Mouse (Mus musculus) limb, embryonic 13.5 days (tissue): Measurements from ENCODE around the gene Stim1. TPM values are rescaled to one million over a fixed set of nuclear protein-coding genes. Genes with fewer than 3 reads are reported as not detected.
"Not testable (repeated sequence)": the region's sequence is repeated elsewhere in the genome, so short reads cannot be mapped to it uniquely, and the experiment has no call there.

ENCODE experiments used
- ATAC-seq: fragments of 200-750 bp; cut with Nextera tagmentation; 2 replicates; pipeline ENCODE4 v1.8.0; 2017; ENCODE audit warnings: low read depth, moderate number of reproducible peaks, moderate TSS enrichment; ENCODE audit not compliant: low FRiP score
- H3K27ac ChIP-seq: fragments of 300-500 bp; sonication (generic); 2 replicates; pipeline ENCODE4 v1.5.1; 2015; ENCODE audit warnings: inconsistent platforms, mild to moderate bottlenecking, moderate library complexity
- H3K27me3 ChIP-seq: fragments of 300-500 bp; sonication (generic); 2 replicates; pipeline ENCODE4 v1.6.1; 2015; ENCODE audit warnings: mild to moderate bottlenecking, inconsistent platforms
- H3K36me3 ChIP-seq: fragments of 300-500 bp; sonication (generic); 2 replicates; pipeline ENCODE4 v1.6.1; 2015; ENCODE audit warnings: inconsistent platforms, mild to moderate bottlenecking, moderate library complexity
- H3K4me1 ChIP-seq: fragments of 300-500 bp; sonication (generic); 2 replicates; pipeline ENCODE4 v1.6.1; 2015; ENCODE audit warnings: inconsistent platforms
- H3K4me2 ChIP-seq: fragments of 300-500 bp; sonication (generic); replicated peaks from 2 replicates; pipeline ENCODE4 v1.6.1; 2015; ENCODE audit warnings: inconsistent platforms, mild to moderate bottlenecking, moderate library complexity
- H3K4me3 ChIP-seq: fragments of 300-500 bp; sonication (generic); 2 replicates; pipeline ENCODE4 v1.5.1; 2015; ENCODE audit warnings: moderate library complexity, mild to moderate bottlenecking, inconsistent platforms
- H3K9ac ChIP-seq: fragments of 300-500 bp; sonication (generic); 2 replicates; pipeline ENCODE4 v1.6.1; 2015; ENCODE audit warnings: mild to moderate bottlenecking, inconsistent platforms
- H3K9me3 ChIP-seq: fragments of 300-500 bp; sonication (generic); 2 replicates; pipeline ENCODE4 v1.6.1; 2016; ENCODE audit warnings: inconsistent platforms
- WGBS: fragments of 180-500 bp; shearing (Covaris S2); methylation state at CpG from one replicate; pipeline ENCODE4 v1.1.7; 2015; 5-methylcytosine and 5-hydroxymethylcytosine counted together
- polyA plus RNA-seq: library from polyadenylated mRNA; unstranded; fragments of >200 nt; fragmentation: Nextera tagmentation; extraction: Ambion mirVana; gene quantifications from 2 replicates; pipeline ENCODE4 v1.2.1, GENCODE M21; 2015

Stim1 gene
- polyA plus RNA-seq, 1 experiment from 2014 or later: 23.7 TPM

- H3K9me3 ChIP-seq: no peaks in the 10 kb centered on the region
Measured at GRCm38 (mm10) chr7:102478926-102479325, 211.3 kb downstream of the Stim1 start.

GRCm38 (mm10) chr7:102479368-102480078, 211.9 kb downstream of the Stim1 start:
- WGBS: 71% methylated on average over 5 of the region's 5 CpGs
- ATAC-seq: no peak

More at GRCm38 (mm10) chr7:102478926-102479325, 211.3 kb downstream of the Stim1 start:
- H3K4me3 ChIP-seq: no peak overlapping the region
- no peak for ATAC-seq
- no peaks in the 10 kb centered on the region for H3K27me3 ChIP-seq
- no peaks in the 10 kb centered on the region for H3K4me1 ChIP-seq
- no peak overlapping the region for H3K27ac ChIP-seq
- no peak overlapping the region for H3K9ac ChIP-seq
- no peaks in the 10 kb centered on the region for H3K36me3 ChIP-seq
- WGBS: 45% methylated on average over 3 of the region's 3 CpGs
- H3K4me2 ChIP-seq: no peak overlapping the region

GRCm38 (mm10) chr7:102480821-102481220, 213.2 kb downstream of the Stim1 start:
- WGBS: 85% methylated on average over 4 of the region's 4 CpGs
- H3K4me3 ChIP-seq: no peak overlapping the region
- H3K27ac ChIP-seq: no peak overlapping the region
- no peaks in the 10 kb centered on the region for H3K27me3 ChIP-seq
- H3K9me3 ChIP-seq: no peaks in the 10 kb centered on the region
- H3K36me3 ChIP-seq: no peaks in the 10 kb centered on the region
- H3K9ac ChIP-seq: no peak overlapping the region
- H3K4me2 ChIP-seq: no peak overlapping the region
- no peaks in the 10 kb centered on the region for H3K4me1 ChIP-seq
- no peak for ATAC-seq

More at GRCm38 (mm10) chr7:102479368-102480078, 211.9 kb downstream of the Stim1 start:
- no peak overlapping the region for H3K4me3 ChIP-seq
- no peaks in the 10 kb centered on the region for H3K4me1 ChIP-seq
- H3K9ac ChIP-seq: no peak overlapping the region
- H3K27ac ChIP-seq: no peak overlapping the region
- H3K36me3 ChIP-seq: no peaks in the 10 kb centered on the region
- no peak overlapping the region for H3K4me2 ChIP-seq
- no peaks in the 10 kb centered on the region for H3K27me3 ChIP-seq
- H3K9me3 ChIP-seq: no peaks in the 10 kb centered on the region

GRCm38 (mm10) chr7:102481579-102481978, 214.0 kb downstream of the Stim1 start, which contains the start of gene Olfr543:
Gene Olfr543 (minus strand): TSS chr7:102481679.
- H3K9ac ChIP-seq: no peak within 1 kb of the TSS
- no peak within 1 kb of the TSS for H3K27ac ChIP-seq
- H3K4me3 ChIP-seq: no peak within 1 kb of the TSS
- H3K9me3 ChIP-seq: no peaks in the 10 kb centered on the region
- WGBS: 91% methylated on average over 4 of the region's 4 CpGs
- H3K36me3 ChIP-seq: no peaks in the 10 kb centered on the region
- H3K4me1 ChIP-seq: no peaks in the 10 kb centered on the region
- ATAC-seq: no peak
- no peaks in the 10 kb centered on the region for H3K27me3 ChIP-seq
- no peak within 1 kb of the TSS for H3K4me2 ChIP-seq

- H3K27ac ChIP-seq: no peak overlapping the region
- ATAC-seq: no peak
- H3K36me3 ChIP-seq: no peaks in the 10 kb centered on the region
- no peaks in the 10 kb centered on the region for H3K27me3 ChIP-seq
- H3K9ac ChIP-seq: no peak overlapping the region
- 92% methylated on average over 2 of the region's 2 CpGs for WGBS
- H3K9me3 ChIP-seq: no peaks in the 10 kb centered on the region
- no peak overlapping the region for H3K4me3 ChIP-seq
- H3K4me2 ChIP-seq: no peak overlapping the region
- H3K4me1 ChIP-seq: no peaks in the 10 kb centered on the region
Measured at GRCm38 (mm10) chr7:102483665-102484064, 216.1 kb downstream of the Stim1 start.

GRCm38 (mm10) chr7:102484766-102485165, 217.2 kb downstream of the Stim1 start:
- not testable (repeated sequence) for H3K27ac ChIP-seq, H3K36me3 ChIP-seq, H3K27me3 ChIP-seq, H3K4me3 ChIP-seq, ATAC-seq, H3K4me2 ChIP-seq, H3K9ac ChIP-seq, H3K9me3 ChIP-seq, H3K4me1 ChIP-seq
- 54% methylated on average over 8 of the region's 8 CpGs for WGBS

GRCm38 (mm10) chr7:102486105-102486504, 218.5 kb downstream of the Stim1 start:
- no peak for ATAC-seq
- H3K27ac ChIP-seq: no peak overlapping the region
- no peaks in the 10 kb centered on the region for H3K9me3 ChIP-seq
- H3K4me1 ChIP-seq: no peaks in the 10 kb centered on the region
- no peak overlapping the region for H3K4me2 ChIP-seq
- H3K9ac ChIP-seq: no peak overlapping the region
- no peak overlapping the region for H3K4me3 ChIP-seq
- 81% methylated on average over 1 of the region's 1 CpGs for WGBS
- H3K27me3 ChIP-seq: no peaks in the 10 kb centered on the region
- H3K36me3 ChIP-seq: no peaks in the 10 kb centered on the region

Other genes with a start within 250 kb of the Stim1 start
- 3.6 and 3.9 TPM in 2 replicates for gene Il18bp, start 249.1 kb upstream of the Stim1 start, polyA plus RNA-seq
- 34.1 and 34.4 TPM in 2 replicates for gene Rnf121, start 202.3 kb upstream of the Stim1 start, polyA plus RNA-seq
- gene Xndc1, start 202.3 kb upstream of the Stim1 start, polyA plus RNA-seq: 44.1 and 45.1 TPM in 2 replicates
- gene Xntrpc, start 202.1 kb upstream of the Stim1 start, polyA plus RNA-seq: 2.3 TPM in 2 replicates
- gene Trpc2, start 184.7 kb upstream of the Stim1 start, polyA plus RNA-seq: not detected in 2 replicates
- gene Art1, start 166.1 kb upstream of the Stim1 start, polyA plus RNA-seq: 16.8 and 16.9 TPM in 2 replicates
- 4.4 and 4.7 TPM in 2 replicates for gene Art5, start 158.3 kb upstream of the Stim1 start, polyA plus RNA-seq
- gene Chrna10, start 151.0 kb upstream of the Stim1 start, polyA plus RNA-seq: not detected in 2 replicates
- 38.2 and 42.9 TPM in 2 replicates for gene Nup98, start 57.6 kb upstream of the Stim1 start, polyA plus RNA-seq
- 82.3 and 88.6 TPM in 2 replicates for gene Pgap2, start 57.6 kb upstream of the Stim1 start, polyA plus RNA-seq
- gene Rhog, start 11.8 kb upstream of the Stim1 start, polyA plus RNA-seq: 56.7 and 57.8 TPM in 2 replicates
- gene Rrm1, start 173.9 kb downstream of the Stim1 start, polyA plus RNA-seq: 151 and 154 TPM in 2 replicates
- 0.45 TPM in 1 of 2 replicates, not detected in the other for gene Olfr543, start 213.9 kb downstream of the Stim1 start, polyA plus RNA-seq
- gene Olfr544, start 220.5 kb downstream of the Stim1 start, polyA plus RNA-seq: 0.11 and 0.13 TPM in 2 replicates
- gene Olfr545, start 231.8 kb downstream of the Stim1 start, polyA plus RNA-seq: not detected in 2 replicates